Mouse (Mus musculus) megakaryocyte progenitor cell, adult 5-6 weeks (primary cell): ENCODE results near the gene Clcf1. TPM values are rescaled to one million over a fixed set of nuclear protein-coding genes. Genes with fewer than 3 reads are reported as not detected.
"Not testable (repeated sequence)": the region's sequence is repeated elsewhere in the genome, so short reads cannot be mapped to it uniquely, and the experiment has no call there.

Experiments used
- ATAC-seq: replicated peaks from 2 replicates; pipeline ENCODE4 v1.8.0; 2016; ENCODE audit warnings: mild to moderate bottlenecking, moderate TSS enrichment, inconsistent platforms; ENCODE audit not compliant: poor library complexity
- total RNA-seq, 2 experiments: library from RNA; stranded (forward) in 1 of 2; stranded (reverse) in 1 of 2; fragments of 157-497, 149-512 nt in 1 of 2; fragments of 200-1000 nt in 1 of 2; gene quantifications; 2 replicates each; pipeline versions ENCODE4 v1.2.3 to v1.2.4; 2015 to 2017

Clcf1 gene
- total RNA-seq, 2 experiments from 2014 or later = 1.3 to 5.0 TPM

DNA sequence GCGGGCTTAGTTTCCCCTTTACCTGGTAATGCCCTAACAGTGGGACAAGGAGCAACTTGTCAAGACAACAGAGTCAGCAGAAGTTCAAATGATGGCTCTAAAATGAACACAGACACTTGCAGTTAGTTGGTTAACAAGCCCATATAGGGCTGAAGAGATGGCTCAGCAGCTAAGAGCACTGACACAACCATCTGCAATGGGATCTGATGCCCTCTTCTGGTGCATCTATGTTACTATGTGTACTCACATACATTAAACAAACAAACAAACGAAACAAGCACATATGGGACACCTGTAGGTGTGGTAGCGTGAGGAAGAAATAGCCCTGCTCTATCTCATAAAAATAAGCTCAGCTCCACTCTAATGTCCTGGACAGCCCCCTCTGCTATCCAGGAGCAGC lies 28.4 kb downstream of the Clcf1 start:
- 0 out of 2 replicates have a peak, but pooled peaks have one; percentile 31 for ATAC-seq

DNA sequence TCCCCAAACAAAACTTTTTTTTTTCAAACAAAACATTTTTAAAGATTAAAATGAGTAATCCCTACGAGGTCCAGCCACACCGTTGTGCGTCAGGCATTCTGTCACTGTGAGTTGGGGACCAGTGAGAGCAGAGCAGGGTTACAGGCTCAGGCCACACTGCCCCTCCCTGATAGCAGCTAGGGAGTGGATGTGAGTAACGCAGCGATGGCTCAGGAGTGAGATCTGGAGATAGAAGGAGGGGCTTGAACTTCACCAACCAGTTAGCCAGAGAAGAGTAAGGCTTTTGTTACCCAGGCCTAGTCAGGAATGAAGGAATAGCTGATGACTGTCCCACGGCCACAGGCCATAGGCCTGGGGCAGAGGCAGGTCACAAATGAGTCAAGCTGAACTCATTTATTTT lies 30.7 kb downstream of the Clcf1 start:
- ATAC-seq = no peak

GRCm38 (mm10) chr19:4247010-4247409 lies 33.0 kb downstream of the Clcf1 start:
- ATAC-seq = peak; percentile 44; the same call in 1 of the 2 replicates

DNA sequence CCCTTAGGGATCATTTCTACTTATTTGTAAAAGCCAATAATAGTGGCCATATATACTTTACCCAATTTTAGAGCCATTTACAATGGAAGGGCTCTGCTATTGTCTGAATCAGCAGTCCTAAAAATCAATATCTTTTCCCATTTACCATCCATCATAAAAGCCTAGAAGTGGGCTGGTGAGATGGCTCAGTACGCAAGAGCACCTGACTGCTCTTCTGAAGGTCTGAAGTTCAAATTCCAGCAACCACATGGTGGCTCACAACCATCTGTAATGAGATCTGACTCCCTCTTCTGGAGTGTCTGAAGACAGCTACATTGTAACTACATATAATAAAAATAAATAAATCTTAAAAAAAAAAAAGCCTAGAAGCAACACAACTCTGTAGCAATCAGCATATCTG lies 34.6 kb downstream of the Clcf1 start:
- not testable (repeated sequence) for ATAC-seq

- no peak for ATAC-seq
Measured at GRCm38 (mm10) chr19:4254230-4254629, 40.2 kb downstream of the Clcf1 start.

DNA sequence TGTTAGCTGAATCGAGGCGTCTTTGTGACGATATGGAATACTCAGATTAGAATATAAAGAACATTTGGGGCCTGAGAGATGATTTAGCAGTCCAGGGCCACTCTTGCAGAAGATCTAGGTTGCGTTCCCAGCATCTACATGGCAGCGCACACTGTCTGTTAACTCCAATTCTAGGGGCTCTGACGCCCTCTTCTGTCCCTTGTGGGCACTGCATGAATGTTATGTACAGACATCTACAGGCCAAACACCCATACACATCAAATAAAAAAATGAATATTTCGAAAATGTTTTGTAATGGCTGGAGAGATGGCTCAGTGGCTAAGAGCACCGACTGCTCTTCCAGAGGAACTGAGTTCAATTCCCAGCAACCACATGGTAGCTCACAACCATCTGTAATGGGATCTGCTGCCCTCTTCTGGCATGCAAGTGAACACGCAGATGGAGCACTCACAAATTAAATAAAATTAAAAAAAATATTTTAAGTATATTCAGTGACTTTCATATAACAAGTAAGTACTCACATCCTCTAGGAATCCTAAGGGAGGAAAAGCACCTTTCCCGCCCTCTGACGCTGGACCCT lies 41.6 kb downstream of the Clcf1 start:
- ATAC-seq = no peak

- ATAC-seq = peak; percentile 97
Measured at GRCm38 (mm10) chr19:4257216-4257896, 43.3 kb downstream of the Clcf1 start.

DNA sequence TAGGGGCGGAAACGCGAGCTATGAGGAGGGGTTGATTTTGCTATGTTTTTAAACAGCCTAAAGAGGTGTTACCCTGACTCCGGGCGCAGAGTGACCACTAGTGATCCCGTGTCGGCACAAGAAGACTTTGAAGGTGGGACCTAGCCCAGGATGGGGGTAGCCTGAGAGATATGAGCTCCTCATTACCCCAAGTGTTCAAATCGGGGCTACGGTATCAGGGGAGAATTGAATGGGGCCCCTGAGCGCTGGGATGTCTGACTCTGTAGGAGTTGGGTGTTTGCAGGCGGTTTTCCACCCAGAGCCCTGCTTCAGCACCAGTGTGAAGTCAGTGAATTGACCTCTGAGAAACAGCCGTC lies 43.8 kb downstream of the Clcf1 start:
- no peak for ATAC-seq

GRCm38 (mm10) chr19:4261038-4261698 lies 47.1 kb downstream of the Clcf1 start:
- ATAC-seq = peak; percentile 37; the same call in 1 of the 2 replicates

GRCm38 (mm10) chr19:4262756-4263155 lies 48.7 kb downstream of the Clcf1 start:
- ATAC-seq = no peak

DNA sequence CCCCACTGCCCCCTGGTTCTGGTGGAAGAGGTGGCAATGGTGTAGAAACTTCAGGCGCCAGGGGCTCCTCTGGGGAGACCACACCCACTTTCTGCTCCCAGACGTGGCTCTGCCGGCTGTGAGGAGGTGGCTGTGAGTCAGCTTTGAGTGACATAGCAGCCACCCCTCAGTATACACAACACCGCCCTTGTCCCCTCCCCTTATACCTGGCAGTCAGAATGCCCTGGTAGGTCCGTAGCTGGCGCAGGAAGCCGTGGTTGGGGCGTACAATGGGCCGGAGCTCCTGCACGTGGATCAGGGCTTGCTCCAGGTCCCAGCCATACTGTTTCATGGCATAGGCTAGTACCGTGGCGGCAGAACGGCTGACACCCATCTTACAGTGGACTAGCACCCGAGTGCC lies 49.7 kb downstream of the Clcf1 start:
- ATAC-seq = no peak; the same call in 1 of the 2 replicates

DNA sequence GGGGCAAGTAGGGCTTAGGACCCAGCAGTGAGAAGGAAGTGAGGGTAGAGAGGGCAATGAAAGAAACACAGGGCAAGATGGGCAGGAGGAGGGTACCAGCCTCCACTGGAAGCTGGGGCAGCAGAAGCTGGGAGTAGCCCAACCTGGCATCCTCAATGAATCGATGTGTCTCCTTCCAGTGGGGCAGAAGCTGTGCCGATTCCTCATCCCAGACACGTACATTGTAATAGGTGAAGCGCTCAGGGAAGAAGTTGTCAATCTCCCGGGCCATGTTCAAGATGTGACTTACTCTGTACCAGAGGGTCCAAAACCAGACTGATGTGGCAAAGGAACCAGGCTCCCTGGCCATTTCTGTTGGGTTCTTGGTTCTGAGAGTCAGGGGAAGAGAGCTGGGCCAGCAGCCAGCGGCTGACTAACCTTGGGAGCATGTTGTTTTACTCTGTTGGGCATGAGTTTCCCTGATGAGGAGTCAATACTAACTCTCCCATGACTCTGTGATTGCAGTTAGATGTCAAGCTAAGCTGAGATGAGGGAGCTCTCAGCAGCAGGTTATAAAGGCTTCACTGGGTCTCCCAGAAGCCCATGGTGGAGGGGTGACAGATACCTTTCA lies 50.2 kb downstream of the Clcf1 start:
- ATAC-seq = no peak

DNA sequence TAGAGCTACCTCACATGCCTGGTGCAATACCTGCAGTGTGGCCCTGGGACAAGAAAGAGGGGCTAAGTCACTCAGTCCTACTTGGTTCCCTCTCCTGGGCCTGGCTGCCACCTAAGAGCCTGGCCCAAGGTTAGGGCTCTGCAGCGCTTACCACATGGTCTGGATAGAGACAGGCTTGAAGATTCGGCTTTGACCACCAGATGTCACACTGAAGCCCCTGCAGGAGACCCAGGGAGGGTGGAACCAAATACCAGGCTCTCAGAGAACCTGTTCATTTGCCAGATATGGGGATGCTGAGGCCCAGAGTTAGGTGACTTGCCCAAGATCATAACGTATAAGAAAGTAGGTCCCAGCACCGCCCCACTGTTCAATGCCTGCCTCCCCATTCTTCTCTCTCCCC lies 51.9 kb downstream of the Clcf1 start:
- ATAC-seq = no peak

GRCm38 (mm10) chr19:4268566-4269361 lies 54.7 kb downstream of the Clcf1 start, which contains the start of gene Ssh3:
Gene Ssh3, minus strand, starts transcription at chr19:4269180.
- ATAC-seq = peak; percentile 92

GRCm38 (mm10) chr19:4270187-4270586 lies 56.1 kb downstream of the Clcf1 start:
- no peak for ATAC-seq

- ATAC-seq = no peak
Measured at GRCm38 (mm10) chr19:4270972-4271371, 56.9 kb downstream of the Clcf1 start.

Other genes with a start within 250 kb of the Clcf1 start
- gene Aldh3b2, start 241.9 kb upstream of the Clcf1 start, total RNA-seq (2015) = not detected in 2 replicates
- gene Aldh3b2, start 241.9 kb upstream of the Clcf1 start, total RNA-seq (2017) = 0.25 TPM in 1 of 2 replicates, not detected in the other
- 3.4 and 3.9 TPM in 2 replicates for gene Acy3, start 227.7 kb upstream of the Clcf1 start, total RNA-seq (2015)
- gene Acy3, start 227.7 kb upstream of the Clcf1 start, total RNA-seq (2017) = 1.2 and 1.6 TPM in 2 replicates
- not detected in 2 replicates for gene Tbx10, start 221.5 kb upstream of the Clcf1 start, total RNA-seq (2015)
- gene Tbx10, start 221.5 kb upstream of the Clcf1 start, total RNA-seq (2017) = not detected in 2 replicates
- 15.1 and 16.2 TPM in 2 replicates for gene Nudt8, start 213.7 kb upstream of the Clcf1 start, total RNA-seq (2015)
- gene Nudt8, start 213.7 kb upstream of the Clcf1 start, total RNA-seq (2017) = 10.4 and 14.4 TPM in 2 replicates
- gene Gm49405, start 213.6 kb upstream of the Clcf1 start, total RNA-seq (2015) = 0.57 and 1.5 TPM in 2 replicates
- 1.5 and 1.9 TPM in 2 replicates for gene Gm49405, start 213.6 kb upstream of the Clcf1 start, total RNA-seq (2017)
- gene Doc2g, start 210.9 kb upstream of the Clcf1 start, total RNA-seq (2015) = 1.6 and 2.9 TPM in 2 replicates
- 1.3 and 2.9 TPM in 2 replicates for gene Doc2g, start 210.9 kb upstream of the Clcf1 start, total RNA-seq (2017)
- 123 and 135 TPM in 2 replicates for gene Ndufv1, start 201.4 kb upstream of the Clcf1 start, total RNA-seq (2015)
- gene Ndufv1, start 201.4 kb upstream of the Clcf1 start, total RNA-seq (2017) = 223 and 254 TPM in 2 replicates
- gene Gstp1, start 176.3 kb upstream of the Clcf1 start, total RNA-seq (2015) = 264 and 361 TPM in 2 replicates
- gene Gstp1, start 176.3 kb upstream of the Clcf1 start, total RNA-seq (2017) = 79.8 and 88.4 TPM in 2 replicates
- gene Gstp2, start 168.2 kb upstream of the Clcf1 start, total RNA-seq (2015) = not detected in 2 replicates
- not detected in 2 replicates for gene Gstp2, start 168.2 kb upstream of the Clcf1 start, total RNA-seq (2017)
- gene Gstp3, start 154.7 kb upstream of the Clcf1 start, total RNA-seq (2015) = 1.4 and 7.5 TPM in 2 replicates
- 2.2 TPM in 2 replicates for gene Gstp3, start 154.7 kb upstream of the Clcf1 start, total RNA-seq (2017)
- not detected in 2 replicates for gene Cabp2, start 132.7 kb upstream of the Clcf1 start, total RNA-seq (2015)
- gene Cabp2, start 132.7 kb upstream of the Clcf1 start, total RNA-seq (2017) = not detected in 2 replicates
- 112 and 126 TPM in 2 replicates for gene Cdk2ap2, start 117.1 kb upstream of the Clcf1 start, total RNA-seq (2015)
- 24.2 and 44.8 TPM in 2 replicates for gene Cdk2ap2, start 117.1 kb upstream of the Clcf1 start, total RNA-seq (2017)
- 7.8 and 11.2 TPM in 2 replicates for gene Pitpnm1, start 114.2 kb upstream of the Clcf1 start, total RNA-seq (2015)
- gene Pitpnm1, start 114.2 kb upstream of the Clcf1 start, total RNA-seq (2017) = 6.8 and 17.2 TPM in 2 replicates
- gene Aip, start 88.4 kb upstream of the Clcf1 start, total RNA-seq (2015) = 61.9 and 66.4 TPM in 2 replicates
- gene Aip, start 88.4 kb upstream of the Clcf1 start, total RNA-seq (2017) = 24.4 and 31.1 TPM in 2 replicates
- not detected in 2 replicates for gene Gpr152, start 74.5 kb upstream of the Clcf1 start, total RNA-seq (2015)
- 0.10 TPM in 1 of 2 replicates, not detected in the other for gene Gpr152, start 74.5 kb upstream of the Clcf1 start, total RNA-seq (2017)
- not detected in 2 replicates for gene Cabp4, start 70.2 kb upstream of the Clcf1 start, total RNA-seq (2015)
- gene Cabp4, start 70.2 kb upstream of the Clcf1 start, total RNA-seq (2017) = not detected in 2 replicates
- gene Coro1b, start 65.6 kb upstream of the Clcf1 start, total RNA-seq (2015) = 138 and 142 TPM in 2 replicates
- gene Coro1b, start 65.6 kb upstream of the Clcf1 start, total RNA-seq (2017) = 66.4 and 83.5 TPM in 2 replicates
- gene Ptprcap, start 60.6 kb upstream of the Clcf1 start, total RNA-seq (2015) = 96.4 and 114 TPM in 2 replicates
- gene Ptprcap, start 60.6 kb upstream of the Clcf1 start, total RNA-seq (2017) = 79.5 and 83.5 TPM in 2 replicates
- 21.6 and 22.1 TPM in 2 replicates for gene Rps6kb2, start 50.9 kb upstream of the Clcf1 start, total RNA-seq (2015)
- 23.1 and 30.2 TPM in 2 replicates for gene Rps6kb2, start 50.9 kb upstream of the Clcf1 start, total RNA-seq (2017)
- 2.2 and 2.4 TPM in 2 replicates for gene Carns1, start 38.8 kb upstream of the Clcf1 start, total RNA-seq (2015)
- gene Carns1, start 38.8 kb upstream of the Clcf1 start, total RNA-seq (2017) = 1.0 and 2.1 TPM in 2 replicates
- 39.3 and 46.6 TPM in 2 replicates for gene Tbc1d10c, start 23.0 kb upstream of the Clcf1 start, total RNA-seq (2015)
- gene Tbc1d10c, start 23.0 kb upstream of the Clcf1 start, total RNA-seq (2017) = 15.3 and 17.5 TPM in 2 replicates
- 395 and 413 TPM in 2 replicates for gene Ppp1ca, start 22.2 kb upstream of the Clcf1 start, total RNA-seq (2015)
- 482 and 538 TPM in 2 replicates for gene Ppp1ca, start 22.2 kb upstream of the Clcf1 start, total RNA-seq (2017)
- gene Rad9a, start 12.6 kb upstream of the Clcf1 start, total RNA-seq (2015) = 28.0 and 31.0 TPM in 2 replicates
- 16.1 and 19.7 TPM in 2 replicates for gene Rad9a, start 12.6 kb upstream of the Clcf1 start, total RNA-seq (2017)
- gene AC109138.7, start 119 bp downstream of the Clcf1 start, total RNA-seq (2015) = not detected in 2 replicates
- gene AC109138.7, start 119 bp downstream of the Clcf1 start, total RNA-seq (2017) = not detected in 2 replicates
- 53.6 and 55.0 TPM in 2 replicates for gene Pold4, start 17.7 kb downstream of the Clcf1 start, total RNA-seq (2015)
- 60.4 and 67.8 TPM in 2 replicates for gene Pold4, start 17.7 kb downstream of the Clcf1 start, total RNA-seq (2017)
- gene Ssh3, start 54.9 kb downstream of the Clcf1 start, total RNA-seq (2015) = 6.2 and 7.5 TPM in 2 replicates
- 8.1 and 9.7 TPM in 2 replicates for gene Ssh3, start 54.9 kb downstream of the Clcf1 start, total RNA-seq (2017)
- gene Ankrd13d, start 68.9 kb downstream of the Clcf1 start, total RNA-seq (2015) = 1.7 and 3.8 TPM in 2 replicates
- 1.9 and 5.7 TPM in 2 replicates for gene Ankrd13d, start 68.9 kb downstream of the Clcf1 start, total RNA-seq (2017)
- 149 and 172 TPM in 2 replicates for gene Grk2, start 92.0 kb downstream of the Clcf1 start, total RNA-seq (2015)
- 207 and 336 TPM in 2 replicates for gene Grk2, start 92.0 kb downstream of the Clcf1 start, total RNA-seq (2017)
- 59.0 and 64.3 TPM in 2 replicates for gene Kdm2a, start 184.0 kb downstream of the Clcf1 start, total RNA-seq (2015)
- gene Kdm2a, start 184.0 kb downstream of the Clcf1 start, total RNA-seq (2017) = 58.3 and 60.2 TPM in 2 replicates
- not detected in 2 replicates for gene Rhod, start 225.2 kb downstream of the Clcf1 start, total RNA-seq (2015)
- gene Rhod, start 225.2 kb downstream of the Clcf1 start, total RNA-seq (2017) = not detected in 2 replicates